Comparison of ENCODE assay signal across 8 mouse cellular contexts in the genomic region with DNA sequence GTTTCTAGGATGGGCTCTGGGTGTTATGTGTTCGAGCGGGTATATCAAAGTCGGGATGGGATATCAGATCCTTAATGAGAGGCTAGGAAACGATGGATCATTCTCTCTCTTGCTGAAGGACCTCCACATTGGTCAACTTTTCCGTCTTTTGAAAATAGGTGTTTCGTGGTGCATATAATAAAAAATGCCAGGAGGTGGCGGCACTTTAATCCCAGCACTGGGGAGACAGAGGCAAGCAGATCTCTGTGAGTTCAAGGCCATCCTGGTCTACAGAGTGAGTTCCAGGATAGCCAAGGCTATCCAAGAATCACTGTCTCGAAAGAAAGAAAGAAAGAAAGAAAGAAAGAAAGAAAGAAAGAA. TPM values are rescaled to one million over a fixed set of nuclear protein-coding genes. Genes with fewer than 3 reads are reported as not detected.
DNase-seq lines count a peak whose midpoint lies in the region; ATAC-seq and TF ChIP-seq lines count a peak whose summit lies in the region.

No protein-coding gene starts in this region.

- H3K9me3 ChIP-seq in heart, embryonic 14.5 days (ENCODE audit: control insufficient read depth, low read length): no peaks in the 10 kb centered on the region
- no peaks in the 10 kb centered on the region for H3K9me3 ChIP-seq in G1E (replicated peaks)
- no peaks in the 10 kb centered on the region for H3K9me3 ChIP-seq in hindbrain, embryonic 14.5 days (ENCODE audit: control insufficient read depth, low read length)
- H3K9me3 ChIP-seq in midbrain, embryonic 11.5 days (ENCODE audit: control insufficient read depth, low read length): no peaks in the 10 kb centered on the region

- H3K27ac ChIP-seq in heart, embryonic 14.5 days (replicated peaks in 1 of 2; ENCODE audit: control insufficient read depth in 1 of 2, insufficient read depth in 1 of 2, low read depth in 2 of 2, low read length in 2 of 2): no peak overlapping the region
- no peak overlapping the region for H3K27ac ChIP-seq in hindbrain, embryonic 14.5 days
- no peak overlapping the region for H3K27ac ChIP-seq in midbrain, embryonic 11.5 days (ENCODE audit: low read depth, low read length)

- H3K36me3 ChIP-seq in heart, embryonic 14.5 days (ENCODE audit: control insufficient read depth, insufficient read depth, low read length): peaks cover 19% of the 10 kb centered on the region
- H3K36me3 ChIP-seq in G1E (replicated peaks): peaks cover 27% of the 10 kb centered on the region
- peaks cover 19% of the 10 kb centered on the region for H3K36me3 ChIP-seq in hindbrain, embryonic 14.5 days (replicated peaks; ENCODE audit: control insufficient read depth, insufficient read depth)
- peaks cover 13% of the 10 kb centered on the region; the same call in 1 of the 2 replicates for H3K36me3 ChIP-seq in midbrain, embryonic 11.5 days (ENCODE audit: control insufficient read depth, insufficient read depth, low read length)

- intact Hi-C loops in heart, postnatal 10 days (cut with DNase I): loop anchor here (10.0 kb wide), 1 partner anchor 271 kb away; the partner anchor contains the start of genes Izumo4 and Mob3a

- H3K9ac ChIP-seq in heart, embryonic 14.5 days (ENCODE audit: low read length): no peak overlapping the region
- H3K9ac ChIP-seq in hindbrain, embryonic 14.5 days: no peak overlapping the region
- no peak overlapping the region for H3K9ac ChIP-seq in midbrain, embryonic 11.5 days (ENCODE audit: low read length)

- no peak for ATAC-seq in heart, embryonic 14.5 days (ENCODE audit: insufficient number of reproducible peaks, insufficient read depth, low FRiP score, low read depth)
- ATAC-seq in G1E (ENCODE audit: extremely low read depth, insufficient number of reproducible peaks, low FRiP score, poor library complexity, severe bottlenecking): no peak
- peak; percentile 1; the same call in 1 of the 2 replicates for ATAC-seq in hindbrain, embryonic 14.5 days (ENCODE audit: low FRiP score)
- no peak for ATAC-seq in midbrain, embryonic 11.5 days (ENCODE audit: low FRiP score)

- WGBS in heart, embryonic 14.5 days: 13% methylated on average over 8 of the region's 8 CpGs
- 11% methylated on average over 8 of the region's 8 CpGs for WGBS in hindbrain, embryonic 14.5 days
- WGBS in midbrain, embryonic 11.5 days: 16% methylated on average over 8 of the region's 8 CpGs

- H3K4me2 ChIP-seq in heart, embryonic 14.5 days (ENCODE audit: low read length): peak overlapping the region; percentile 66
- no peak overlapping the region; the same call in 1 of the 2 replicates for H3K4me2 ChIP-seq in hindbrain, embryonic 14.5 days (replicated peaks)
- H3K4me2 ChIP-seq in midbrain, embryonic 11.5 days: no peak overlapping the region

- no peak for TF ChIP-seq CTCF in G1E (IDR thresholded peaks at IDR 0.05; ENCODE audit: low read depth, low read length)

- DNase-seq in heart, postnatal 10 days: no peak
- DNase-seq in G1E (ENCODE audit: low spot score): no peak
- no peak for DNase-seq in hindbrain, embryonic 14.5 days (ENCODE audit: low spot score)
- DNase-seq in midbrain, embryonic 11.5 days (ENCODE audit: low spot score, missing footprints): no peak
- DNase-seq in yolk sac, embryonic 10.5 days (ENCODE audit: low spot score): no peak
- DNase-seq in frontal cortex, postnatal 10 days (ENCODE audit: low spot score in 2 of 2): no peak
- no peak for DNase-seq in thymus, adult 18-20 months

- peaks cover 4% of the 10 kb centered on the region; the same call in 1 of the 2 replicates for H3K27me3 ChIP-seq in heart, embryonic 14.5 days (ENCODE audit: control insufficient read depth, insufficient read depth, low read length)
- peaks cover 4% of the 10 kb centered on the region; the same call in 1 of the 2 replicates for H3K27me3 ChIP-seq in G1E (ENCODE audit: insufficient read depth, low read length)
- no peaks in the 10 kb centered on the region for H3K27me3 ChIP-seq in hindbrain, embryonic 14.5 days (ENCODE audit: control insufficient read depth, insufficient read depth, low read length)
- H3K27me3 ChIP-seq in midbrain, embryonic 11.5 days (ENCODE audit: control insufficient read depth, insufficient read depth, low read length): no peaks in the 10 kb centered on the region

- no peak overlapping the region for H3K4me3 ChIP-seq in heart, embryonic 14.5 days (ENCODE audit: control insufficient read depth in 1 of 2, insufficient read depth in 1 of 2, low read depth in 1 of 2, low read length in 2 of 2)
- H3K4me3 ChIP-seq in G1E (ENCODE audit: low read depth, low read length): peak overlapping the region; percentile 53; the same call in 1 of the 2 replicates
- H3K4me3 ChIP-seq in hindbrain, embryonic 14.5 days (replicated peaks; ENCODE audit: low read length): no peak overlapping the region
- peak overlapping the region; percentile 100; the same call in 1 of the 2 replicates for H3K4me3 ChIP-seq in midbrain, embryonic 11.5 days (ENCODE audit: low read depth, low read length)

- H3K4me1 ChIP-seq in heart, embryonic 14.5 days (ENCODE audit: control insufficient read depth in 2 of 2, insufficient read depth in 2 of 2, low read length in 2 of 2): peaks cover 12 to 19% of the 10 kb centered on the region in 2 experiments; a peak in 3 of 4 replicates
- peaks cover 68% of the 10 kb centered on the region for H3K4me1 ChIP-seq in G1E (ENCODE audit: insufficient read depth, low read depth, low read length)
- H3K4me1 ChIP-seq in hindbrain, embryonic 14.5 days (replicated peaks; ENCODE audit: control insufficient read depth, insufficient read depth, low read length): peaks cover 21% of the 10 kb centered on the region
- peaks cover 20% of the 10 kb centered on the region for H3K4me1 ChIP-seq in midbrain, embryonic 11.5 days (ENCODE audit: control insufficient read depth, insufficient read depth, low read length)

RNA-seq across cellular contexts. Expression of gene Tcf3, which starts 0.8 kb away (rescaled TPM):
- polyA plus RNA-seq in heart, embryonic 14.5 days (2014; fragmentation: Nextera tagmentation; extraction: Ambion mirVana): 48.6 and 54.0 TPM in 2 replicates
- total RNA-seq in heart, postnatal 10 days (2021): 10 to 100 TPM; 40.3 to 51.8 TPM
- 152 and 175 TPM in 2 replicates for total RNA-seq in G1E (2014; fragmentation: Nextera tagmentation)
- 70.0 and 84.0 TPM in 2 replicates for total RNA-seq in G1E (2017)
- polyA plus RNA-seq in G1E (2012): 1,090 and 1,330 TPM in 2 replicates
- 41.3 and 46.5 TPM in 2 replicates for polyA plus RNA-seq in hindbrain, embryonic 14.5 days (2014; fragmentation: Nextera tagmentation; extraction: Ambion mirVana)
- polyA plus RNA-seq in midbrain, embryonic 11.5 days (2014; fragmentation: Nextera tagmentation; extraction: Ambion mirVana): 135 and 154 TPM in 2 replicates

RNA-seq across cellular contexts. Expression of gene Uqcr11, which starts 27.6 kb away (rescaled TPM):
- 2,007 and 2,169 TPM in 2 replicates for polyA plus RNA-seq in heart, embryonic 14.5 days (2014; fragmentation: Nextera tagmentation; extraction: Ambion mirVana)
- total RNA-seq in heart, postnatal 10 days (2021): 1,000 to 10,000 TPM; 1,658 to 1,691 TPM
- total RNA-seq in G1E (2014; fragmentation: Nextera tagmentation) (57.3 and 71.6 TPM in 2 replicates), G1E (2017) (376 and 446 TPM in 2 replicates)
- 1,650 and 1,908 TPM in 2 replicates for polyA plus RNA-seq in G1E (2012)
- 675 and 804 TPM in 2 replicates for polyA plus RNA-seq in hindbrain, embryonic 14.5 days (2014; fragmentation: Nextera tagmentation; extraction: Ambion mirVana)
- 404 and 476 TPM in 2 replicates for polyA plus RNA-seq in midbrain, embryonic 11.5 days (2014; fragmentation: Nextera tagmentation; extraction: Ambion mirVana)

RNA-seq across cellular contexts. Expression of gene Mbd3, which starts 34.9 kb away (rescaled TPM):
- polyA plus RNA-seq in heart, embryonic 14.5 days (2014; fragmentation: Nextera tagmentation; extraction: Ambion mirVana): 116 and 125 TPM in 2 replicates
- 100 to 1,000 TPM; 102 to 105 TPM for total RNA-seq in heart, postnatal 10 days (2021)
- total RNA-seq in G1E (2014; fragmentation: Nextera tagmentation): 37.3 and 41.7 TPM in 2 replicates
- total RNA-seq in G1E (2017): 36.0 and 42.0 TPM in 2 replicates
- polyA plus RNA-seq in G1E (2012): 244 and 272 TPM in 2 replicates
- 152 and 161 TPM in 2 replicates for polyA plus RNA-seq in hindbrain, embryonic 14.5 days (2014; fragmentation: Nextera tagmentation; extraction: Ambion mirVana)
- polyA plus RNA-seq in midbrain, embryonic 11.5 days (2014; fragmentation: Nextera tagmentation; extraction: Ambion mirVana): 222 and 252 TPM in 2 replicates

RNA-seq across cellular contexts. Expression of gene Mex3d, which starts 46.8 kb away (rescaled TPM):
- 3.9 and 6.3 TPM in 2 replicates for polyA plus RNA-seq in heart, embryonic 14.5 days (2014; fragmentation: Nextera tagmentation; extraction: Ambion mirVana)
- total RNA-seq in heart, postnatal 10 days (2021): 10 to 100 TPM; 12.7 to 16.1 TPM
- total RNA-seq in G1E (2014; fragmentation: Nextera tagmentation): 7.7 and 11.4 TPM in 2 replicates
- 8.7 and 10.9 TPM in 2 replicates for total RNA-seq in G1E (2017)
- polyA plus RNA-seq in G1E (2012): 35.3 and 41.9 TPM in 2 replicates
- polyA plus RNA-seq in hindbrain, embryonic 14.5 days (2014; fragmentation: Nextera tagmentation; extraction: Ambion mirVana): 12.3 and 13.3 TPM in 2 replicates
- polyA plus RNA-seq in midbrain, embryonic 11.5 days (2014; fragmentation: Nextera tagmentation; extraction: Ambion mirVana): 11.8 and 12.4 TPM in 2 replicates

Comparison
In these comparisons a context has a peak if more than half of its experiments do, and no peak if none do; other contexts are left out.
1. H3K4me3 ChIP-seq: peak in G1E (single experiment) and midbrain, embryonic 11.5 days (single experiment); none in heart, embryonic 14.5 days (0 of 2) and hindbrain, embryonic 14.5 days (single experiment).